ENCODE assay signal across 21 mouse cellular contexts in the genomic region with DNA sequence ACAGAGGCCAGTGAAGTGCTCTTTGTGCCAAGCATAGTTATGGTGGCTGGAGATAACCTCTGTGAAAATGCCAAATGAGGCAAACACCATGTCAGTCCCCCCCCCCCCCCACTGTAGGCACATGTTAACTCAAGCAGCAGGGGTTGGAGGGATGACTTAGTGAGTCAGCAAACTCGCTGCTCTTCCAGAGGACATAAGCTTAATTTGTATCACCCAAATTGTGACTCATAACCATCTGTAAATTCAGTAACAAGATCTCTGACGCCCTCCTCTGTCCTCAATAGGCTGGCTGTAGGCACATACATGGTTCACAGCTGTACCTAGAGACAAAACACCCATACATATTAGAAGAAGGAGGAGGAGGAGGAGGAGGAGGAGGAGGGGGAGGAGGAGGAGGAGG.
DNase-seq lines count a peak whose midpoint lies in the region; ATAC-seq and TF ChIP-seq lines count a peak whose summit lies in the region.
"Had no signal": no experiment of that assay in that cellular context is flagged by ENCODE, and none has a peak within 500 bp of the region (broad histone marks: within the 10 kb centered on the region; RNA-seq: fewer than 3 reads in every experiment).

No protein-coding gene starts in this region.

- CTCF ChIA-PET in Patski (lab: Charles Lee), result no interaction called here

- peak; percentile 50; the same call in 1 of the 2 replicates for ATAC-seq in frontal cortex, adult (ENCODE audit: low TSS enrichment)
- peak; percentile 84 for ATAC-seq in Patski
- ATAC-seq in forebrain, embryonic 11.5 days (replicated peaks; ENCODE audit: low FRiP score), result no peak
- no peak for ATAC-seq in heart, embryonic 12.5 days (ENCODE audit: insufficient number of reproducible peaks, low FRiP score)
- ATAC-seq: forebrain, embryonic 14.5 days; forebrain, embryonic 16.5 days had no signal

- POLR2A ChIA-PET in Patski (lab: Charles Lee), result interaction anchor here (1.1 kb wide), 1 partner anchor 175 kb away, joined by 5 read pairs; no protein-coding TSS in a partner anchor

- H3K9ac ChIP-seq in forebrain, embryonic 11.5 days (ENCODE audit: low read length), result no peak overlapping the region
- H3K9ac ChIP-seq in heart, embryonic 12.5 days, result no peak overlapping the region
- H3K9ac ChIP-seq: embryonic facial prominence, embryonic 12.5 days; forebrain, embryonic 12.5 days had no signal

- H3K4me1 ChIP-seq in forebrain, embryonic 11.5 days (replicated peaks; ENCODE audit: control insufficient read depth, insufficient read depth, low read length), result no peaks in the 10 kb centered on the region; the same call in 1 of the 2 replicates
- H3K4me1 ChIP-seq in heart, embryonic 12.5 days (replicated peaks), result no peaks in the 10 kb centered on the region

- H3K9me3 ChIP-seq in forebrain, embryonic 11.5 days (ENCODE audit: control insufficient read depth, low read length), result no peaks in the 10 kb centered on the region
- H3K9me3 ChIP-seq in heart, embryonic 12.5 days (replicated peaks), result no peaks in the 10 kb centered on the region
- H3K9me3 ChIP-seq: embryonic facial prominence, embryonic 10.5 days; embryonic facial prominence, embryonic 12.5 days; forebrain, embryonic 12.5 days had no signal

- no peak overlapping the region for H3K27ac ChIP-seq in layer of hippocampus, adult 2 months
- no peak overlapping the region for H3K27ac ChIP-seq in forebrain, embryonic 11.5 days (ENCODE audit: low read depth, low read length)
- no peak overlapping the region for H3K27ac ChIP-seq in heart, embryonic 12.5 days (ENCODE audit: poor library complexity, severe bottlenecking)
- H3K27ac ChIP-seq: embryonic facial prominence, embryonic 10.5 days; embryonic facial prominence, embryonic 12.5 days; forebrain, embryonic 12.5 days had no signal

- no peak for DNase-seq in frontal cortex, adult 2 months (ENCODE audit: extremely low spot score in 1 of 2, low spot score in 1 of 2)
- peak; percentile 48 for DNase-seq in Muller cell, postnatal 12 days (ENCODE audit: inconsistent ontology term)
- DNase-seq in Patski (ENCODE audit: low read depth, low spot score), result peak; percentile 63
- DNase-seq in layer of hippocampus, adult 2 months (ENCODE audit: low spot score in 2 of 2), result no peak
- no peak for DNase-seq in forebrain, embryonic 11.5 days (ENCODE audit: low spot score)
- DNase-seq: adrenal gland, adult 2 months; adrenal gland, postnatal 10 days; adrenal gland, postnatal 25 days; cerebellum, adult 11-12 months; cerebellum, adult 2 months; cerebellum, adult 9-10 months; cerebellum, postnatal 10 days; cerebellum, postnatal 25 days had no signal

- no peak for TF ChIP-seq CTCF in Patski (IDR thresholded peaks at IDR 0.05)
- TF ChIP-seq CTCF in layer of hippocampus, adult 2 months (conservative IDR thresholded peaks at IDR 0.05), result no peak

- H3K4me2 ChIP-seq in forebrain, embryonic 11.5 days (ENCODE audit: low read depth, low read length, severe bottlenecking), result no peak overlapping the region
- no peak overlapping the region for H3K4me2 ChIP-seq in heart, embryonic 12.5 days
- H3K4me2 ChIP-seq: embryonic facial prominence, embryonic 12.5 days; forebrain, embryonic 12.5 days had no signal

- in situ Hi-C loops in Patski (cut with MboI; ENCODE audit: low pct_unique_long_range_greater_than_20kb), result no loop called here

- no peaks in the 10 kb centered on the region for H3K27me3 ChIP-seq in Patski
- H3K27me3 ChIP-seq in forebrain, embryonic 11.5 days (ENCODE audit: control insufficient read depth, insufficient read depth, low read length), result no peaks in the 10 kb centered on the region
- H3K27me3 ChIP-seq in heart, embryonic 12.5 days (replicated peaks), result no peaks in the 10 kb centered on the region
- H3K27me3 ChIP-seq: embryonic facial prominence, embryonic 12.5 days; forebrain, embryonic 12.5 days had no signal

- H3K36me3 ChIP-seq in forebrain, embryonic 11.5 days (ENCODE audit: control insufficient read depth, insufficient read depth, low read length), result 0 out of 2 replicates have a peak, but pooled peaks cover 3% of the 10 kb centered on the region
- H3K36me3 ChIP-seq in heart, embryonic 12.5 days, result no peaks in the 10 kb centered on the region
- H3K36me3 ChIP-seq: G1E had no signal

- 71% methylated on average over 2 of the region's 2 CpGs for WGBS in forebrain, embryonic 11.5 days
- 60% methylated on average over 2 of the region's 2 CpGs for WGBS in heart, embryonic 12.5 days

- H3K4me3 ChIP-seq in layer of hippocampus, adult 2 months, result no peak overlapping the region
- H3K4me3 ChIP-seq in forebrain, embryonic 11.5 days (ENCODE audit: low read depth, low read length), result no peak overlapping the region
- no peak overlapping the region for H3K4me3 ChIP-seq in heart, embryonic 12.5 days
- H3K4me3 ChIP-seq: embryonic facial prominence, embryonic 10.5 days; embryonic facial prominence, embryonic 12.5 days; forebrain, embryonic 12.5 days had no signal

Comparison
In these comparisons a context has a peak if more than half of its experiments do, and no peak if none do; other contexts are left out.
1. ATAC-seq: peak in frontal cortex, adult (single experiment) and Patski (single experiment); none in forebrain, embryonic 11.5 days (single experiment) and heart, embryonic 12.5 days (single experiment).
2. DNase-seq: peak in Muller cell, postnatal 12 days (single experiment) and Patski (single experiment); none in frontal cortex, adult 2 months (0 of 2), layer of hippocampus, adult 2 months (0 of 2) and forebrain, embryonic 11.5 days (single experiment).